ENCODE assay signal across 27 mouse cellular contexts in the genomic region with DNA sequence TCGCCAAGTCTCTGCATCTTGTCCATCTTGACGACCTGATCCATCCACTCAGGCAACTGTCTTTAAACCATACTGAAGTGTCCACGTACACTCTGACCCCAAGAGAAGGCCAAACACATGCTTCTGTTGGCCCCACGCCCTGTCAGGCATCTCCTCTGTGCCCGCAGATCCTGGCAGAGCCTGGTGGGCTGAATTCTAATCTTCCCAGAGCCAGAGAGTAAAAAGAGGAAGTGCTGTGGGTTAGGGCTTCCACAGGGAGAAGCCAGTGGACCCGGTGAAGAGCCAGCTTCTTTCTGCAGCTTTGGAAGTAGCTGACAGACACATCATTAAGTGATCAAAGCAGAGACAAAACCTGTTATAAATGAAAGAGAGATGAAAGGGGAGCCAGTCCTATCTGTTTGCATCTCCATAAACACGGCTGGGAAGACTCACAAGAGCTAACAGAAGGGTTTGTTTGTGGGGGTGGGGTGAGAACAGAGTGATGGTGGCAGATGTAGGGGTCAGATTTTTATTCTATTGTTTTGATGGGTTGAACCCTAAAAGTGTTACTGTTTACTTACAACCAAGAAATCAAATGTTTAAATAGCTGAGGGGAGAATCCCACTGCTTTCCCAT. TPM values are rescaled to one million over a fixed set of nuclear protein-coding genes. Genes with fewer than 3 reads are reported as not detected.
A peak's percentile ranks its signal among the peaks of the same experiment; 100 is the strongest.
DNase-seq lines count a peak whose midpoint lies in the region; ATAC-seq and TF ChIP-seq lines count a peak whose summit lies in the region.
"Had no signal": no experiment of that assay in that cellular context is flagged by ENCODE, and none has a peak within 500 bp of the region (broad histone marks: within the 10 kb centered on the region; RNA-seq: fewer than 3 reads in every experiment).

No protein-coding gene starts in this region.

- no peak for TF ChIP-seq CTCF in lung, adult 2 months (IDR thresholded peaks at IDR 0.05; ENCODE audit: insufficient read depth, low read length)
- TF ChIP-seq CTCF in brain, embryonic 14.5 days (IDR thresholded peaks at IDR 0.05; ENCODE audit: borderline replicate concordance, extremely low read depth, insufficient read depth, insufficient read length): no peak

- H3K27ac ChIP-seq in lung, embryonic 16.5 days (ENCODE audit: low read length): no peak overlapping the region
- H3K27ac ChIP-seq: embryonic facial prominence, embryonic 13.5 days; forebrain, embryonic 10.5 days; heart, embryonic 13.5 days; hindbrain, embryonic 14.5 days; left cerebral cortex, adult 2 months; limb, embryonic 12.5 days; liver, embryonic 15.5 days; midbrain, embryonic 12.5 days; neural tube, embryonic 13.5 days had no signal

- ATAC-seq in lung, embryonic 16.5 days (ENCODE audit: low read depth): peak; percentile 63
- ATAC-seq: intestine, postnatal 0 days had no signal

- DNase-seq in gastrocnemius, postnatal 14 days: peak; percentile 0
- DNase-seq in gastrocnemius, postnatal 25 days: no peak
- no peak for DNase-seq in lung, adult 2 months
- peak; percentile 24 for DNase-seq in 416B (ENCODE audit: low read depth)
- DNase-seq in brain, embryonic 14.5 days (ENCODE audit: low read depth): peak; percentile 41
- DNase-seq in spleen, postnatal 36 days (ENCODE audit: low spot score in 2 of 2): no peak
- DNase-seq: adrenal gland, adult 8-10 months; cerebellum, adult 9-10 months; cerebellum, postnatal 36 days; gastrocnemius, postnatal 36 days; heart, postnatal 10 days; kidney, adult 9 months; kidney, postnatal 10 days; right cerebral cortex, postnatal 4 days; thymus, adult 2 months; thymus, postnatal 36 days had no signal

- H3K9ac ChIP-seq in lung, embryonic 16.5 days (ENCODE audit: low read length): no peak overlapping the region
- H3K9ac ChIP-seq: embryonic facial prominence, embryonic 13.5 days; heart, embryonic 13.5 days; hindbrain, embryonic 14.5 days; limb, embryonic 12.5 days; liver, embryonic 15.5 days; midbrain, embryonic 12.5 days; neural tube, embryonic 13.5 days had no signal

- no peak overlapping the region for H3K4me2 ChIP-seq in lung, embryonic 16.5 days (ENCODE audit: low read depth, low read length)
- H3K4me2 ChIP-seq: embryonic facial prominence, embryonic 13.5 days; heart, embryonic 13.5 days; hindbrain, embryonic 14.5 days; limb, embryonic 12.5 days; liver, embryonic 15.5 days; midbrain, embryonic 12.5 days; neural tube, embryonic 13.5 days had no signal

- H3K4me1 ChIP-seq in lung, embryonic 16.5 days (replicated peaks; ENCODE audit: control insufficient read depth, insufficient read depth, low read length): peaks cover 12% of the 10 kb centered on the region
- no peaks in the 10 kb centered on the region for H3K4me1 ChIP-seq in lung, adult 2 months (ENCODE audit: control insufficient read depth, insufficient read depth, low read length)
- H3K4me1 ChIP-seq: liver, embryonic 15.5 days had no signal

- WGBS in lung, embryonic 16.5 days: 29% methylated on average over 7 of the region's 7 CpGs
- WGBS in lung, adult 2 months: 37% methylated on average over 7 of the region's 7 CpGs

- no peak for TF ChIP-seq POLR2A in lung, adult 2 months (IDR thresholded peaks at IDR 0.05; ENCODE audit: borderline replicate concordance, extremely low read depth, low read depth, low read length)
- no peak for TF ChIP-seq POLR2A in brain, embryonic 14.5 days (IDR thresholded peaks at IDR 0.05; ENCODE audit: borderline replicate concordance, extremely low read depth, insufficient read depth, insufficient read length, poor library complexity, severe bottlenecking)

- intact Hi-C loops in gastrocnemius, postnatal 14 days (cut with DNase I; ENCODE audit: low total_unique reads): no loop called here

- no peaks in the 10 kb centered on the region for H3K9me3 ChIP-seq in lung, embryonic 16.5 days (ENCODE audit: control insufficient read depth, low read length)
- H3K9me3 ChIP-seq: embryonic facial prominence, embryonic 13.5 days; heart, embryonic 13.5 days; limb, embryonic 12.5 days; liver, embryonic 15.5 days had no signal

- no peaks in the 10 kb centered on the region for H3K27me3 ChIP-seq in lung, embryonic 16.5 days (ENCODE audit: control insufficient read depth, insufficient read depth, low read depth, low read length)
- H3K27me3 ChIP-seq: embryonic facial prominence, embryonic 13.5 days; heart, embryonic 13.5 days; limb, embryonic 12.5 days; liver, embryonic 15.5 days; neural tube, embryonic 13.5 days had no signal

- H3K4me3 ChIP-seq in lung, embryonic 16.5 days (ENCODE audit: low read length): no peak overlapping the region
- H3K4me3 ChIP-seq in lung, adult 2 months (replicated peaks; ENCODE audit: extremely low read depth, low read depth, low read length): no peak overlapping the region
- H3K4me3 ChIP-seq: embryonic facial prominence, embryonic 13.5 days; forebrain, embryonic 10.5 days; heart, embryonic 13.5 days; left cerebral cortex, adult 2 months; limb, embryonic 12.5 days; liver, embryonic 15.5 days; midbrain, embryonic 12.5 days; neural tube, embryonic 13.5 days had no signal

- H3K36me3 ChIP-seq in lung, embryonic 16.5 days (ENCODE audit: control insufficient read depth, insufficient read depth, low read length): no peaks in the 10 kb centered on the region
- H3K36me3 ChIP-seq: embryonic facial prominence, embryonic 13.5 days; forebrain, embryonic 10.5 days; heart, embryonic 13.5 days; limb, embryonic 12.5 days; liver, embryonic 15.5 days; midbrain, embryonic 12.5 days; neural tube, embryonic 13.5 days had no signal

RNA-seq across cellular contexts. Expression of gene Cplx2, which starts 29.5 kb away (rescaled TPM):
- 1 to 10 TPM; 3.7 to 5.1 TPM for total RNA-seq in gastrocnemius, postnatal 14 days (2021)
- total RNA-seq in gastrocnemius, postnatal 25 days (2021): 1 to 10 TPM; 1.3 to 1.7 TPM
- 5.0 and 5.3 TPM in 2 replicates for polyA plus RNA-seq in lung, embryonic 16.5 days (2015; fragmentation: Nextera tagmentation; extraction: Ambion mirVana)
- polyA plus RNA-seq in lung, adult 2 months (2012; rRNA removed): 6.1 and 7.0 TPM in 2 replicates
- 43.3 and 69.2 TPM in 2 replicates for polyA plus RNA-seq in brain, embryonic 14.5 days (2012; rRNA removed)

Comparison
In these comparisons a context has a peak if more than half of its experiments do, and no peak if none do; other contexts are left out.
1. DNase-seq: peak in gastrocnemius, postnatal 14 days (single experiment), 416B (single experiment) and brain, embryonic 14.5 days (single experiment); none in gastrocnemius, postnatal 25 days (single experiment), lung, adult 2 months (single experiment) and spleen, postnatal 36 days (0 of 2).